Mouse (Mus musculus) liver, adult 2 months (tissue): ENCODE results near the gene Ppef2. TPM values are rescaled to one million over a fixed set of nuclear protein-coding genes. Genes with fewer than 3 reads are reported as not detected.

ENCODE experiments used
- DNase-seq: peaks from one replicate; pipeline ENCODE4 v3.0.0-alpha.2; 2011; ENCODE audit warnings: low read depth, low spot score; ENCODE audit errors: extremely low read depth
- H3K27ac ChIP-seq: fragments of 200-500 bp; replicated peaks from 2 replicates; pipeline ENCODE4 v1.5.1; 2012; ENCODE audit warnings: low read depth, mild to moderate bottlenecking, control low read depth, inconsistent platforms, low read length; ENCODE audit not compliant: insufficient read depth
- H3K27me3 ChIP-seq: fragments of 200-500 bp; 2 replicates; pipeline ENCODE4 v1.6.1; 2012; ENCODE audit warnings: mild to moderate bottlenecking, moderate library complexity, low read length, inconsistent platforms; ENCODE audit not compliant: control insufficient read depth, insufficient read depth
- H3K36me3 ChIP-seq: fragments of 200-500 bp; 2 replicates; pipeline ENCODE4 v1.6.1; 2012; ENCODE audit warnings: low read length, inconsistent platforms; ENCODE audit not compliant: control insufficient read depth, insufficient read depth
- H3K4me1 ChIP-seq: fragments of 200-500 bp; 2 replicates; pipeline ENCODE4 v1.6.1; 2011; ENCODE audit warnings: low read length; ENCODE audit not compliant: control insufficient read depth, insufficient read depth
- H3K4me3 ChIP-seq: fragments of 200-500 bp; 2 replicates; pipeline ENCODE4 v1.5.1; 2011; ENCODE audit warnings: low read depth, mild to moderate bottlenecking, control low read depth, low read length, moderate library complexity; ENCODE audit not compliant: insufficient read depth
- H3K79me2 ChIP-seq: fragments of 200-500 bp; 2 replicates; pipeline ENCODE4 v1.6.1; 2012; ENCODE audit warnings: inconsistent platforms, mild to moderate bottlenecking, low read length, moderate library complexity; ENCODE audit not compliant: control insufficient read depth, insufficient read depth
- H3K9ac ChIP-seq: fragments of 200-500 bp; 2 replicates; pipeline ENCODE4 v1.6.1; 2012; ENCODE audit warnings: low read depth, mild to moderate bottlenecking, control low read depth, inconsistent platforms, low read length
- CTCF ChIP-seq: fragments of 200-500 bp; IDR thresholded peaks from 2 replicates; pipeline ENCODE4 v1.5.1; 2011; ENCODE audit warnings: low read depth, low read length, control low read depth
- POLR2A ChIP-seq: fragments of 200-500 bp; IDR thresholded peaks from 2 replicates; pipeline ENCODE4 v1.6.1; 2011; ENCODE audit warnings: low read length, control low read depth; ENCODE audit not compliant: insufficient read depth; ENCODE audit errors: extremely low read depth
- WGBS: fragments of 180-500 bp; shearing (Covaris S2); methylation state at CpG from one replicate; pipeline ENCODE4 v1.1.7; 2018; 5-methylcytosine and 5-hydroxymethylcytosine counted together
- polyA plus RNA-seq: library from polyadenylated mRNA; depleted of rRNA; stranded (reverse); fragments of >200 nt; gene quantifications from 2 replicates; pipeline ENCODE4 v1.2.3, GENCODE M21; 2012
- total RNA-seq: library from RNA; depleted of rRNA; stranded (reverse); fragments of >200 nt; gene quantifications from 2 replicates; pipeline ENCODE4 v1.2.3, GENCODE M21; 2014

Ppef2 gene
- total and polyA plus RNA-seq, 2 experiments: 0.27 TPM; not detected in 1

- peaks cover 5% of the 10 kb centered on the region; the same call in 1 of the 2 replicates for H3K36me3 ChIP-seq
- no peak overlapping the region for H3K27ac ChIP-seq
- no peaks in the 10 kb centered on the region for H3K4me1 ChIP-seq
- H3K9ac ChIP-seq: no peak overlapping the region
- no peak for DNase-seq
- WGBS: 87% methylated on average over 4 of the region's 4 CpGs
- TF ChIP-seq CTCF: no peak
- no peak for TF ChIP-seq POLR2A
- H3K27me3 ChIP-seq: no peaks in the 10 kb centered on the region
- no peaks in the 10 kb centered on the region for H3K79me2 ChIP-seq
- no peak overlapping the region for H3K4me3 ChIP-seq
Measured at GRCm38 (mm10) chr5:92263761-92264359, 7.8 kb upstream of the Ppef2 start.

- Histone ChIP-seq H3K79me2 (no peaks in the 10 kb centered on the region), H3K4me3 (no peak overlapping the region), H3K36me3 (peaks cover 5% of the 10 kb centered on the region; the same call in 1 of the 2 replicates), H3K27ac (no peak overlapping the region), H3K9ac (no peak overlapping the region), H3K4me1 (no peaks in the 10 kb centered on the region), H3K27me3 (no peaks in the 10 kb centered on the region)
- no peak for TF ChIP-seq POLR2A
- no peak for TF ChIP-seq CTCF
- 88% methylated on average over 8 of the region's 8 CpGs for whole genome bisulfite sequencing
- DNase-seq: no peak
Measured at GRCm38 (mm10) chr5:92262646-92263045, 6.6 kb upstream of the Ppef2 start.

GRCm38 (mm10) chr5:92254476-92254875 lies 1.6 kb downstream of the Ppef2 start:
- TF ChIP-seq POLR2A (no peak), CTCF (no peak)
- H3K4me3 ChIP-seq: no peak overlapping the region
- no peaks in the 10 kb centered on the region for H3K4me1 ChIP-seq
- H3K27me3 ChIP-seq: no peaks in the 10 kb centered on the region
- no peak overlapping the region for H3K9ac ChIP-seq
- WGBS: 69% methylated on average over 6 of the region's 6 CpGs
- no peak for DNase-seq
- no peaks in the 10 kb centered on the region for H3K79me2 ChIP-seq
- no peaks in the 10 kb centered on the region for H3K36me3 ChIP-seq
- H3K27ac ChIP-seq: no peak overlapping the region

- no peaks in the 10 kb centered on the region for H3K36me3 ChIP-seq
- TF ChIP-seq POLR2A (no peak), CTCF (no peak)
- H3K27me3 ChIP-seq: no peaks in the 10 kb centered on the region
- no peak overlapping the region for H3K9ac ChIP-seq
- no peaks in the 10 kb centered on the region for H3K79me2 ChIP-seq
- H3K4me1 ChIP-seq: no peaks in the 10 kb centered on the region
- H3K4me3 ChIP-seq: no peak overlapping the region
- WGBS: 35% methylated on average over 18 of the region's 18 CpGs
- no peak for DNase-seq
- no peak overlapping the region for H3K27ac ChIP-seq
Measured at GRCm38 (mm10) chr5:92252797-92253343, 3.2 kb downstream of the Ppef2 start.

GRCm38 (mm10) chr5:92252031-92252430 lies 4.0 kb downstream of the Ppef2 start:
- Histone ChIP-seq H3K9ac (no peak overlapping the region), H3K79me2 (no peaks in the 10 kb centered on the region), H3K4me3 (no peak overlapping the region), H3K36me3 (no peaks in the 10 kb centered on the region), H3K27ac (no peak overlapping the region), H3K4me1 (no peaks in the 10 kb centered on the region), H3K27me3 (no peaks in the 10 kb centered on the region)
- DNase-seq: no peak
- no peak for TF ChIP-seq CTCF
- TF ChIP-seq POLR2A: no peak
- WGBS: 93% methylated on average over 6 of the region's 6 CpGs

GRCm38 (mm10) chr5:92248614-92249013 lies 7.5 kb downstream of the Ppef2 start:
- no peaks in the 10 kb centered on the region for H3K36me3 ChIP-seq
- H3K9ac ChIP-seq: no peak overlapping the region
- H3K27ac ChIP-seq: no peak overlapping the region
- DNase-seq: no peak
- H3K27me3 ChIP-seq: no peaks in the 10 kb centered on the region
- H3K4me1 ChIP-seq: no peaks in the 10 kb centered on the region
- TF ChIP-seq POLR2A (no peak), CTCF (no peak)
- WGBS: 86% methylated on average over 11 of the region's 11 CpGs
- no peaks in the 10 kb centered on the region for H3K79me2 ChIP-seq
- H3K4me3 ChIP-seq: no peak overlapping the region
